Mouse (Mus musculus) hindbrain, embryonic 16.5 days (tissue): Measurements from ENCODE around the gene Il12b. TPM values are rescaled to one million over a fixed set of nuclear protein-coding genes. Genes with fewer than 3 reads are reported as not detected.

Source experiments
- ATAC-seq: fragments of 200-750 bp; cut with Nextera tagmentation; 2 replicates; pipeline ENCODE4 v1.8.0; 2017; ENCODE audit warnings: moderate TSS enrichment, moderate library complexity
- H3K27ac ChIP-seq: fragments of 300-500 bp; sonication (generic); 2 replicates; pipeline ENCODE4 v1.5.1; 2014; ENCODE audit warnings: low read depth, mild to moderate bottlenecking, control low read depth, low read length, moderate library complexity
- H3K27me3 ChIP-seq: fragments of 300-500 bp; sonication (generic); replicated peaks from 2 replicates; pipeline ENCODE4 v1.6.1; 2014; ENCODE audit warnings: low read length; ENCODE audit not compliant: control insufficient read depth, insufficient read depth
- H3K36me3 ChIP-seq: fragments of 300-500 bp; sonication (generic); 2 replicates; pipeline ENCODE4 v1.6.1; 2014; ENCODE audit warnings: mild to moderate bottlenecking, low read length, moderate library complexity, mixed read lengths; ENCODE audit not compliant: control insufficient read depth, insufficient read depth
- H3K4me1 ChIP-seq: fragments of 300-500 bp; sonication (generic); 2 replicates; pipeline ENCODE4 v1.6.1; 2014; ENCODE audit warnings: low read depth, low read length; ENCODE audit not compliant: control insufficient read depth, insufficient read depth
- H3K4me2 ChIP-seq: fragments of 300-500 bp; sonication (generic); 2 replicates; pipeline ENCODE4 v1.6.1; 2014; ENCODE audit warnings: mild to moderate bottlenecking, low read length, control low read depth, moderate library complexity
- H3K4me3 ChIP-seq: fragments of 300-500 bp; sonication (generic); 2 replicates; pipeline ENCODE4 v1.5.1; 2014; ENCODE audit warnings: mild to moderate bottlenecking, low read length, control low read depth, moderate library complexity
- H3K9ac ChIP-seq: fragments of 300-500 bp; sonication (generic); 2 replicates; pipeline ENCODE4 v1.6.1; 2014; ENCODE audit warnings: low read depth, mild to moderate bottlenecking, control low read depth, low read length, moderate library complexity
- H3K9me3 ChIP-seq: fragments of 300-500 bp; sonication (generic); 2 replicates; pipeline ENCODE4 v1.6.1; 2014; ENCODE audit warnings: mild to moderate bottlenecking, low read length, moderate library complexity; ENCODE audit not compliant: control insufficient read depth
- WGBS: fragments of 180-500 bp; shearing (Covaris S2); extraction: QIAGEN DNeasy Blood & Tissue Kit; methylation state at CpG from one replicate; pipeline ENCODE4 v1.1.7; 2014; 5-methylcytosine and 5-hydroxymethylcytosine counted together
- polyA plus RNA-seq: library from polyadenylated mRNA; unstranded; fragments of >200 nt; fragmentation: Nextera tagmentation; extraction: Ambion mirVana; gene quantifications from 2 replicates; pipeline ENCODE4 v1.2.1, GENCODE M21; 2015

Gene Il12b
- polyA plus RNA-seq, 1 experiment from 2014 or later: not detected

DNA sequence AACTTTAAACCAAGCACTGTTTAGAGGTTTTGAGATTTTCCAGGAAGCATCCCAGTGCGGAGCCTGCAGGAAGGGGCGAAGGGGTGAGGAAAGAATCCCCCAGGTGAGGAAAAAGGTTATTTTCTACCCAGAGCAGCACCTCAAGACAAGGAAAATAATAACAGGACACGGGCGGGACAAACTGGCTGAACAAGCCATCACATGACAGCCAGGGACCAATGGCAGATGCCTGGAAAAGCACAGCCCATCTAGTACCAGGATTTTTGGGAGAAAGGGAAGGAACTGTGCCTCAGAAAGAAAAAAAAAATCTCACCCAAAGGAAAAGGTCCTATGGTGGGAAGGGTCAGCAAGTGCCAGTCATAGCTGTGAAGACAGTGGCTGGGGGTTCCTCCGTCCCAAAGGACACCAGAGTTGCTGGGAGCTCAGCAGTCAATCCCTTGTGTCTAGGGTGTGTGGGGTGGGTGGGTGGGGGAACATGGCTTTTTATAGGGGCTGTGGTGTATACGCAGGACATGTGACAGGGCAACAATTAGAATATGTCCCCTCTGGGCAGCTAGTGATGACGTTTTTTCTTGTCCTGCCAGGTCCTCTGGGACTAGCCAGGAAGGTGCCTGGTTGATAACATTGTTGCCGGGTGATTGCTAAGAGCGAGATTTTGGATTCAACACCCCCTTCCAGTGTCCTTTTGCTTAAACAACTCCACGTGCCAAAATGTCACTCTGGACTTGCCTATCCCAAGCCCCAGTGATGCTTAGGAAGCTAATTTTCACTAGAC, 22.7 kb downstream of the Il12b start:
- Histone ChIP-seq H3K36me3 (no peaks in the 10 kb centered on the region), H3K27ac (no peak overlapping the region), H3K9ac (no peak overlapping the region), H3K9me3 (no peaks in the 10 kb centered on the region), H3K4me3 (no peak overlapping the region), H3K4me2 (no peak overlapping the region), H3K4me1 (no peaks in the 10 kb centered on the region), H3K27me3 (no peaks in the 10 kb centered on the region)
- ATAC-seq: no peak
- WGBS: 72% methylated on average over 10 of the region's 10 CpGs

- Histone ChIP-seq H3K9ac (no peak overlapping the region), H3K9me3 (no peaks in the 10 kb centered on the region), H3K4me2 (no peak overlapping the region), H3K27ac (no peak overlapping the region), H3K4me1 (no peaks in the 10 kb centered on the region), H3K27me3 (no peaks in the 10 kb centered on the region), H3K36me3 (no peaks in the 10 kb centered on the region), H3K4me3 (no peak overlapping the region)
- ATAC-seq: no peak
- 52% methylated on average over 6 of the region's 6 CpGs for WGBS
Observed at GRCm38 (mm10) chr11:44423261-44423660, 23.4 kb downstream of the Il12b start.

DNA sequence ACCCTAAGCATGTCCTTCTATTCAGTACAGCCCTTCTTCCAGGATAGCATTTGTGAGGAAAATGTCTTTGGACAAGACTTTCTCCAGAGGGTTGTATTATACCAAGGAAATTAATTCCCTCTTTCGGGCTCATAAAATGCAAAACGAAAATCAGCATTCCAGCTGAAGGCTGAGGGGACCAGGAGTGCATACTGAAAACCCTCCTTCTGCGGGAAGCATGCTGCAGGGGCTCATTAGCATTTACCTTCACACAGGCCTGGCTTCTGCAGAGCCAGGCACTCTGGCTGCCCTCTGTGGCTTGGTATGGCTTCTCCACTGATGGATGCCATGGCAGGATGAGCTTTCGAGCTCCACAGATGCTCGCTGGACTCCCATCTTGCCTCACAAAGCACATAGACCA, 24.1 kb downstream of the Il12b start:
- no peaks in the 10 kb centered on the region for H3K4me1 ChIP-seq
- H3K4me3 ChIP-seq: no peak overlapping the region

GRCm38 (mm10) chr11:44425006-44425405, 25.1 kb downstream of the Il12b start:
- 79% methylated on average over 8 of the region's 8 CpGs for WGBS
- Histone ChIP-seq H3K36me3 (no peaks in the 10 kb centered on the region), H3K4me3 (no peak overlapping the region), H3K4me2 (no peak overlapping the region), H3K9ac (no peak overlapping the region), H3K4me1 (no peaks in the 10 kb centered on the region), H3K9me3 (no peaks in the 10 kb centered on the region), H3K27me3 (no peaks in the 10 kb centered on the region), H3K27ac (no peak overlapping the region)
- no peak for ATAC-seq

More for the DNA sequence above, 24.1 kb downstream of the Il12b start:
- Histone ChIP-seq H3K36me3 (no peaks in the 10 kb centered on the region), H3K9me3 (no peaks in the 10 kb centered on the region), H3K4me2 (no peak overlapping the region), H3K9ac (no peak overlapping the region), H3K27ac (0 out of 2 replicates have a peak overlapping the region, but pooled peaks have one; percentile 40), H3K27me3 (no peaks in the 10 kb centered on the region)
- 48% methylated on average over 5 of the region's 5 CpGs for WGBS
- ATAC-seq: peak; percentile 69; the same call in 1 of the 2 replicates

GRCm38 (mm10) chr11:44425626-44426025, 25.8 kb downstream of the Il12b start:
- no peaks in the 10 kb centered on the region for H3K27me3 ChIP-seq
- H3K4me3 ChIP-seq: no peak overlapping the region
- no peak overlapping the region for H3K4me2 ChIP-seq
- no peaks in the 10 kb centered on the region for H3K36me3 ChIP-seq
- no peak for ATAC-seq
- H3K9ac ChIP-seq: no peak overlapping the region
- WGBS: 74% methylated on average over 6 of the region's 6 CpGs
- no peaks in the 10 kb centered on the region for H3K4me1 ChIP-seq
- H3K9me3 ChIP-seq: no peaks in the 10 kb centered on the region
- no peak overlapping the region for H3K27ac ChIP-seq

DNA sequence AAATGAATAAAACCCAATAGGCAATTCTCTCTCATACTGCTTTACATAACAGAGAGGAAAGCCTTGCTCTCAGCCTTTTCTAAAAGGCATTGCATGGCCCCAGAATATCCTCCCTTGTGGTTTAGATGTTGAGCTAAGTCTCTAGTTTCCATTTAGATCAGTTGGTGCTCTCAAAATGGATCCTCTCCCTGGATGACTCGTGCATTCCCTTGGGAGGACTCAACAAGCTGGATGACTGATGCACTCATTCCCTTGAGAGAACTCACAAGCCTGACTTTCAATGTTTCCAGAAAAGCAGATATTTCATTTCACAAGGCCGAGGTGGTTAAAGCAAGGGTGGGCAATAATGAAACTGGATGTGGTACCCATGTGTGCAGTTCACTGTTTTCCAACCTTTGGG, 28.1 kb downstream of the Il12b start:
- no peaks in the 10 kb centered on the region for H3K36me3 ChIP-seq
- H3K9ac ChIP-seq: no peak overlapping the region
- no peak overlapping the region for H3K27ac ChIP-seq
- no peak overlapping the region for H3K4me2 ChIP-seq
- H3K27me3 ChIP-seq: no peaks in the 10 kb centered on the region
- WGBS: 67% methylated on average over 2 of the region's 2 CpGs
- no peak overlapping the region for H3K4me3 ChIP-seq
- ATAC-seq: no peak
- no peaks in the 10 kb centered on the region for H3K9me3 ChIP-seq
- H3K4me1 ChIP-seq: no peaks in the 10 kb centered on the region

- no peaks in the 10 kb centered on the region for H3K9me3 ChIP-seq
Observed at GRCm38 (mm10) chr11:44430036-44430435, 30.2 kb downstream of the Il12b start.

DNA sequence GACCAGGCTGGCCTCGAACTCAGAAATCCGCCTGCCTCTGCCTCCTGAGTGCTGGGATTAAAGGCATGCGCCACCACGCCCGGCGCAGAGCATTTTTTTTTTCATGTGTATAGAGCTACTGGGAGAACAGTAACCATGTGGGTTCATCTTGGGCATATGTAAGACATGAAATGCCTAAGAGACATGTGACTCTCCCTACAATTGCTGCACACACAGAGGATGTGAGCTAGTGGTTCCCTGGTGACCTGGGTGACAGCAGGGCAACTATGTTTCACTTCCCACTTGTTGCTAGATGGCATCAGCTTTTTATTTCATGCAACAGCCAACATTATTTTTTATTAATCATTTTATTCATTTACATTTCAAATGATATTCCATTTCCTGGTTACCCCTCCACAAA, 37.9 kb downstream of the Il12b start:
- Histone ChIP-seq H3K4me1 (no peaks in the 10 kb centered on the region), H3K36me3 (no peaks in the 10 kb centered on the region), H3K27ac (no peak overlapping the region), H3K9ac (no peak overlapping the region), H3K4me2 (no peak overlapping the region), H3K4me3 (no peak overlapping the region), H3K9me3 (no peaks in the 10 kb centered on the region), H3K27me3 (no peaks in the 10 kb centered on the region)
- 93% methylated on average over 6 of the region's 6 CpGs for WGBS
- no peak for ATAC-seq

More at GRCm38 (mm10) chr11:44430036-44430435, 30.2 kb downstream of the Il12b start:
- no peaks in the 10 kb centered on the region for H3K27me3 ChIP-seq
- WGBS: 89% methylated on average over 3 of the region's 3 CpGs
- H3K9ac ChIP-seq: no peak overlapping the region
- ATAC-seq: no peak
- H3K4me2 ChIP-seq: no peak overlapping the region
- no peaks in the 10 kb centered on the region for H3K36me3 ChIP-seq
- H3K27ac ChIP-seq: no peak overlapping the region
- no peaks in the 10 kb centered on the region for H3K4me1 ChIP-seq
- no peak overlapping the region for H3K4me3 ChIP-seq

DNA sequence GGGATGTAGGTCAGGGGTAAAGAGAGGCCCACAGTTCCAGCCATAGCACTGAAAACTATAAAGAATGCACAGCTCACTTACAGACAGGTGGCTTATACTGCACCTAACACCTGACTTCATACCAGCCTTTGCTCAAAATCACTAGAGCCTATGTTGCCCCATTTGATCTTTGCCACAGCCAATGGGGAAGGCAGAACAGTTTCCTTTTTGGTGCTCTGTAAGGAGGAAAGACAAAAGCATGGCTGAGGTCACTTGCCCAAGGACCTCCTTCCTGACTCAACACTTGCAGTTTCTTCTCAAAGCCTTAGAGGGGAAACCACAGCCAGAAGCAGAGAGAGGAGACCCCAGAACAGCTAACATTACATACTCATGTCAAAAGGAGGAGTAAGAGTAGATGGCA, 51.2 kb downstream of the Il12b start:
- no peak overlapping the region for H3K4me2 ChIP-seq
- H3K4me3 ChIP-seq: no peak overlapping the region
- ATAC-seq: no peak
- no peaks in the 10 kb centered on the region for H3K27me3 ChIP-seq
- peaks cover 5% of the 10 kb centered on the region; the same call in 1 of the 2 replicates for H3K36me3 ChIP-seq
- no peaks in the 10 kb centered on the region for H3K9me3 ChIP-seq
- no peaks in the 10 kb centered on the region for H3K4me1 ChIP-seq
- H3K9ac ChIP-seq: no peak overlapping the region
- H3K27ac ChIP-seq: no peak overlapping the region
